Mouse (Mus musculus) liver, embryonic 15.5 days (tissue): ENCODE measurements at regions not wholly inside any gene's neighbourhood (a gene's known extent, or its start where the extent isn't known, plus 50 kb on each side); places are given as distances from the start of the nearest gene placed in this dataset.

ENCODE experiments used
- ATAC-seq: fragments of 200-750 bp; cut with Nextera tagmentation; 2 replicates; pipeline ENCODE4 v1.8.0; 2017; ENCODE audit warnings: moderate number of reproducible peaks, mild to moderate bottlenecking, moderate library complexity; ENCODE audit not compliant: insufficient read depth
- H3K27ac ChIP-seq: fragments of 300-500 bp; sonication (generic); replicated peaks from 2 replicates; pipeline ENCODE4 v1.5.1; 2015; ENCODE audit warnings: mild to moderate bottlenecking, inconsistent platforms
- H3K27me3 ChIP-seq: fragments of 300-500 bp; sonication (generic); 2 replicates; pipeline ENCODE4 v1.6.1; 2015; ENCODE audit warnings: mild to moderate bottlenecking, inconsistent platforms
- H3K36me3 ChIP-seq: fragments of 300-500 bp; sonication (generic); replicated peaks from 2 replicates; pipeline ENCODE4 v1.6.1; 2015; ENCODE audit warnings: moderate library complexity, mild to moderate bottlenecking, inconsistent platforms
- H3K4me1 ChIP-seq: fragments of 300-500 bp; sonication (generic); replicated peaks from 2 replicates; pipeline ENCODE4 v1.6.1; 2015; ENCODE audit warnings: inconsistent platforms
- H3K4me2 ChIP-seq: fragments of 300-500 bp; sonication (generic); 2 replicates; pipeline ENCODE4 v1.6.1; 2015; ENCODE audit warnings: moderate library complexity, mild to moderate bottlenecking, inconsistent platforms
- H3K4me3 ChIP-seq: fragments of 300-500 bp; sonication (generic); replicated peaks from 2 replicates; pipeline ENCODE4 v1.5.1; 2015; ENCODE audit warnings: mild to moderate bottlenecking, inconsistent platforms
- H3K9ac ChIP-seq: fragments of 300-500 bp; sonication (generic); 2 replicates; pipeline ENCODE4 v1.6.1; 2015; ENCODE audit warnings: moderate library complexity, mild to moderate bottlenecking, inconsistent platforms
- H3K9me3 ChIP-seq: fragments of 300-500 bp; sonication (generic); replicated peaks from 2 replicates; pipeline ENCODE4 v1.6.1; 2016; ENCODE audit warnings: inconsistent platforms
- WGBS: fragments of 180-500 bp; shearing (Covaris S2); methylation state at CpG from one replicate; pipeline ENCODE4 v1.1.7; 2015; ENCODE audit warnings: mixed read lengths; ENCODE audit not compliant: insufficient replicate concordance; 5-methylcytosine and 5-hydroxymethylcytosine counted together

- no peaks in the 10 kb centered on the region for H3K36me3 ChIP-seq
- no peak overlapping the region for H3K9ac ChIP-seq
- H3K27ac ChIP-seq: no peak overlapping the region
- no peak for ATAC-seq
- H3K4me1 ChIP-seq: no peaks in the 10 kb centered on the region
- H3K9me3 ChIP-seq: no peaks in the 10 kb centered on the region
- no peak overlapping the region for H3K4me2 ChIP-seq
- no peaks in the 10 kb centered on the region for H3K27me3 ChIP-seq
- no peak overlapping the region for H3K4me3 ChIP-seq
- 92% methylated on average over 1 of the region's 1 CpGs for WGBS
These were observed 1149.0 kb downstream of the 9330182O14Rik start for GRCm38 (mm10) chr15:41283199-41283598.

- Histone ChIP-seq H3K36me3 (no peaks in the 10 kb centered on the region), H3K4me1 (no peaks in the 10 kb centered on the region), H3K4me2 (no peak overlapping the region), H3K9ac (no peak overlapping the region), H3K27me3 (no peaks in the 10 kb centered on the region), H3K27ac (no peak overlapping the region), H3K9me3 (no peaks in the 10 kb centered on the region), H3K4me3 (no peak overlapping the region)
- no peak for ATAC-seq
- 43% methylated on average over 5 of the region's 5 CpGs for WGBS
These were observed 1152.7 kb downstream of the 9330182O14Rik start for GRCm38 (mm10) chr15:41286809-41287413.

GRCm38 (mm10) chr15:41297419-41297818, 1163.3 kb downstream of the 9330182O14Rik start:
- no peak overlapping the region for H3K4me3 ChIP-seq
- no peak overlapping the region for H3K27ac ChIP-seq
- H3K4me2 ChIP-seq: no peak overlapping the region
- H3K4me1 ChIP-seq: no peaks in the 10 kb centered on the region
- 56% methylated on average over 4 of the region's 4 CpGs for WGBS
- H3K36me3 ChIP-seq: no peaks in the 10 kb centered on the region
- H3K9me3 ChIP-seq: no peaks in the 10 kb centered on the region
- ATAC-seq: no peak
- H3K27me3 ChIP-seq: no peaks in the 10 kb centered on the region
- H3K9ac ChIP-seq: no peak overlapping the region

GRCm38 (mm10) chr15:41306638-41307037, 1172.5 kb downstream of the 9330182O14Rik start:
- 53% methylated on average over 1 of the region's 1 CpGs for WGBS
- Histone ChIP-seq H3K4me1 (no peaks in the 10 kb centered on the region), H3K9ac (no peak overlapping the region), H3K27ac (no peak overlapping the region), H3K27me3 (no peaks in the 10 kb centered on the region), H3K4me3 (no peak overlapping the region), H3K9me3 (no peaks in the 10 kb centered on the region), H3K4me2 (no peak overlapping the region), H3K36me3 (no peaks in the 10 kb centered on the region)
- ATAC-seq: no peak

- no peak overlapping the region for H3K27ac ChIP-seq
- no peak overlapping the region for H3K9ac ChIP-seq
- no peak overlapping the region for H3K4me2 ChIP-seq
- H3K36me3 ChIP-seq: no peaks in the 10 kb centered on the region
- ATAC-seq: no peak
- H3K4me1 ChIP-seq: no peaks in the 10 kb centered on the region
- no peak overlapping the region for H3K4me3 ChIP-seq
- WGBS: 36% methylated on average over 5 of the region's 5 CpGs
- no peaks in the 10 kb centered on the region for H3K27me3 ChIP-seq
- no peaks in the 10 kb centered on the region for H3K9me3 ChIP-seq
These were observed 1177.7 kb downstream of the 9330182O14Rik start for GRCm38 (mm10) chr15:41311728-41312320.

- H3K27me3 ChIP-seq: no peaks in the 10 kb centered on the region
These were observed 1180.8 kb downstream of the 9330182O14Rik start for GRCm38 (mm10) chr15:41314916-41315315.

GRCm38 (mm10) chr15:41325633-41326252, 1191.6 kb downstream of the 9330182O14Rik start:
- H3K4me2 ChIP-seq: no peak overlapping the region
- H3K9ac ChIP-seq: no peak overlapping the region
- no peaks in the 10 kb centered on the region for H3K36me3 ChIP-seq
- H3K27ac ChIP-seq: no peak overlapping the region
- H3K4me3 ChIP-seq: no peak overlapping the region
- H3K4me1 ChIP-seq: no peaks in the 10 kb centered on the region
- ATAC-seq: no peak
- H3K9me3 ChIP-seq: no peaks in the 10 kb centered on the region
- H3K27me3 ChIP-seq: no peaks in the 10 kb centered on the region
- 12% methylated on average over 7 of the region's 7 CpGs for WGBS

More at GRCm38 (mm10) chr15:41314916-41315315, 1180.8 kb downstream of the 9330182O14Rik start:
- Histone ChIP-seq H3K27ac (no peak overlapping the region), H3K9me3 (no peaks in the 10 kb centered on the region), H3K4me1 (no peaks in the 10 kb centered on the region), H3K36me3 (no peaks in the 10 kb centered on the region), H3K4me2 (no peak overlapping the region), H3K4me3 (no peak overlapping the region), H3K9ac (no peak overlapping the region)
- 59% methylated on average over 4 of the region's 4 CpGs for WGBS
- no peak for ATAC-seq

- peak; percentile 78 for ATAC-seq
- Histone ChIP-seq H3K4me3 (no peak overlapping the region), H3K9ac (no peak overlapping the region), H3K4me2 (no peak overlapping the region), H3K36me3 (no peaks in the 10 kb centered on the region), H3K27ac (0 out of 2 replicates have a peak overlapping the region, but pooled peaks have one; percentile 45), H3K27me3 (no peaks in the 10 kb centered on the region), H3K4me1 (no peaks in the 10 kb centered on the region), H3K9me3 (no peaks in the 10 kb centered on the region)
- 40% methylated on average over 2 of the region's 2 CpGs for WGBS
These were observed 1195.1 kb downstream of the 9330182O14Rik start for GRCm38 (mm10) chr15:41329286-41329685.

- H3K9ac ChIP-seq: no peak overlapping the region
- no peaks in the 10 kb centered on the region for H3K9me3 ChIP-seq
- H3K4me3 ChIP-seq: no peak overlapping the region
- H3K4me2 ChIP-seq: no peak overlapping the region
- WGBS: 31% methylated on average over 2 of the region's 2 CpGs
- ATAC-seq: 0 out of 2 replicates have a peak, but pooled peaks have one; percentile 40
- H3K27ac ChIP-seq: no peak overlapping the region
- H3K27me3 ChIP-seq: no peaks in the 10 kb centered on the region
- H3K4me1 ChIP-seq: no peaks in the 10 kb centered on the region
- no peaks in the 10 kb centered on the region for H3K36me3 ChIP-seq
These were observed 1195.9 kb downstream of the 9330182O14Rik start for GRCm38 (mm10) chr15:41330085-41330484.

- H3K4me3 ChIP-seq: no peak overlapping the region
- no peak overlapping the region for H3K9ac ChIP-seq
- no peak for ATAC-seq
- WGBS: 67% methylated on average over 1 of the region's 1 CpGs
- H3K4me1 ChIP-seq: no peaks in the 10 kb centered on the region
- no peaks in the 10 kb centered on the region for H3K27me3 ChIP-seq
- H3K27ac ChIP-seq: no peak overlapping the region
- H3K36me3 ChIP-seq: no peaks in the 10 kb centered on the region
- no peak overlapping the region for H3K4me2 ChIP-seq
- H3K9me3 ChIP-seq: no peaks in the 10 kb centered on the region
These were observed 1198.3 kb downstream of the 9330182O14Rik start for GRCm38 (mm10) chr15:41332451-41332850.

GRCm38 (mm10) chr15:41333165-41333564, 1199.0 kb downstream of the 9330182O14Rik start:
- 0 out of 2 replicates have a peak, but pooled peaks have one; percentile 51 for ATAC-seq
- Histone ChIP-seq H3K4me2 (no peak overlapping the region), H3K9ac (no peak overlapping the region), H3K4me3 (no peak overlapping the region), H3K36me3 (no peaks in the 10 kb centered on the region), H3K4me1 (no peaks in the 10 kb centered on the region), H3K27me3 (no peaks in the 10 kb centered on the region), H3K27ac (no peak overlapping the region), H3K9me3 (no peaks in the 10 kb centered on the region)
- 57% methylated on average over 3 of the region's 3 CpGs for WGBS
